Mouse (Mus musculus) kidney, embryonic 15.5 days (tissue): ENCODE measurements around the gene Vasp. TPM values are rescaled to one million over a fixed set of nuclear protein-coding genes. Genes with fewer than 3 reads are reported as not detected.
A peak's percentile ranks its signal among the peaks of the same experiment; 100 is the strongest.

Source experiments
- ATAC-seq: fragments of 200-750 bp; cut with Nextera tagmentation; replicated peaks from 2 replicates; pipeline ENCODE4 v1.8.0; 2017; ENCODE audit warnings: moderate TSS enrichment; ENCODE audit not compliant: low FRiP score
- H3K27ac ChIP-seq: fragments of 300-500 bp; sonication (generic); 2 replicates; pipeline ENCODE4 v1.5.1; 2015; ENCODE audit warnings: mild to moderate bottlenecking, inconsistent platforms
- H3K27me3 ChIP-seq: fragments of 300-500 bp; sonication (generic); 2 replicates; pipeline ENCODE4 v1.6.1; 2015; ENCODE audit warnings: inconsistent platforms
- H3K36me3 ChIP-seq: fragments of 300-500 bp; sonication (generic); 2 replicates; pipeline ENCODE4 v1.6.1; 2015; ENCODE audit warnings: inconsistent platforms
- H3K4me1 ChIP-seq: fragments of 300-500 bp; sonication (generic); 2 replicates; pipeline ENCODE4 v1.6.1; 2015; ENCODE audit warnings: inconsistent platforms
- H3K4me2 ChIP-seq: fragments of 300-500 bp; sonication (generic); 2 replicates; pipeline ENCODE4 v1.6.1; 2015; ENCODE audit warnings: moderate library complexity, mild to moderate bottlenecking, inconsistent platforms
- H3K4me3 ChIP-seq: fragments of 300-500 bp; sonication (generic); replicated peaks from 2 replicates; pipeline ENCODE4 v1.5.1; 2015; ENCODE audit warnings: mild to moderate bottlenecking, inconsistent platforms
- H3K9ac ChIP-seq: fragments of 300-500 bp; sonication (generic); 2 replicates; pipeline ENCODE4 v1.6.1; 2015; ENCODE audit warnings: mild to moderate bottlenecking, inconsistent platforms
- H3K9me3 ChIP-seq: fragments of 300-500 bp; sonication (generic); replicated peaks from 2 replicates; pipeline ENCODE4 v1.6.1; 2016; ENCODE audit warnings: inconsistent platforms
- WGBS: fragments of 180-500 bp; shearing (Covaris S2); methylation state at CpG from one replicate; pipeline ENCODE4 v1.1.7; 2015; ENCODE audit warnings: mixed read lengths; 5-methylcytosine and 5-hydroxymethylcytosine counted together
- polyA plus RNA-seq: library from polyadenylated mRNA; unstranded; fragments of >200 nt; fragmentation: Nextera tagmentation; extraction: Ambion mirVana; gene quantifications from 2 replicates; pipeline ENCODE4 v1.2.1, GENCODE M21; 2015

The Vasp gene
- polyA plus RNA-seq, 1 experiment from 2014 or later, result 89.8 TPM

DNA sequence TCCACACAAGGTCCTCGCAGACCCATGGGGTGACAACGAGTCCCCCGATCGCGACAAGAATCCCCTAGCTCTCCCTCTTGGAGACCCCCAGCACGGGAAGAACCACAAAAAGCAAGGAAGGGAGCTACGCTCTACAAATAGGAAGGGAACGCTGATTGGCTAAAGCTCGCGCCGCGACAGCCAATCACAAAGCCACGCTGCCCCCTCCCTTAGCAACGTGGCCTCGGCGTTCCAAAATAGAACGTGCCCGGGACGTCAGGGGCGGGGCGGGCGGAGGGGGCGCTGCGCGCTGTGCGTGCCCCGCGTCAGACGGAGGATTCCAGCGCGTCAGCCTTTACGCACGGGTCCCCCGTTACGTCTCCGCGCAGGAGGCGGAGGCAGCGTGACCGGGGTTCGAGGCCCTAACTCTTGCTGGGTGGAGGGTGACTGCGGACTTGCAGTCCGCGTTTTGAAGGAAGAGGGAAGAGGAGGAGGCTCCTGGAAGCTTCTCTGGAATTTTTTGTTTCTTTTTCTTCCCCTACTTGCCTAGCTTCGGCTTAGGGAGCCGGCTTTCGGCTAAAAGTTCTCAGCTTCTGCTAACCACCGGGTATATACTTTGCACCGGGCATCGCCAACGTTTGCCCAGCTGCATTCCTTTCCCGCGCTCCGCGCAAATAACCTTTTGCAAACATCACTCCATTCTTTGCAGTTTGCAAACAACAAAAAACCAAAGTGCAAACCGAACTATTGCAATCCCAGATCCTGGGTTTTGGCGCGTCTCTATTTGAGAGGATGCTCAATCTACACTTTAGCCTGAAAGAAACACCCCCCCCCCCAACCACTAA, 37.0 kb upstream of the Vasp start:
- Histone ChIP-seq H3K4me3 (peak overlapping the region; percentile 76), H3K4me2 (peak overlapping the region; percentile 93), H3K27ac (peak overlapping the region; percentile 74), H3K4me1 (peaks cover 43% of the 10 kb centered on the region), H3K36me3 (no peaks in the 10 kb centered on the region), H3K27me3 (peaks cover 57% of the 10 kb centered on the region), H3K9ac (peak overlapping the region; percentile 41), H3K9me3 (no peaks in the 10 kb centered on the region)
- under 1% methylated on average over 58 of the region's 58 CpGs for WGBS
- peak; percentile 85 for ATAC-seq

DNA sequence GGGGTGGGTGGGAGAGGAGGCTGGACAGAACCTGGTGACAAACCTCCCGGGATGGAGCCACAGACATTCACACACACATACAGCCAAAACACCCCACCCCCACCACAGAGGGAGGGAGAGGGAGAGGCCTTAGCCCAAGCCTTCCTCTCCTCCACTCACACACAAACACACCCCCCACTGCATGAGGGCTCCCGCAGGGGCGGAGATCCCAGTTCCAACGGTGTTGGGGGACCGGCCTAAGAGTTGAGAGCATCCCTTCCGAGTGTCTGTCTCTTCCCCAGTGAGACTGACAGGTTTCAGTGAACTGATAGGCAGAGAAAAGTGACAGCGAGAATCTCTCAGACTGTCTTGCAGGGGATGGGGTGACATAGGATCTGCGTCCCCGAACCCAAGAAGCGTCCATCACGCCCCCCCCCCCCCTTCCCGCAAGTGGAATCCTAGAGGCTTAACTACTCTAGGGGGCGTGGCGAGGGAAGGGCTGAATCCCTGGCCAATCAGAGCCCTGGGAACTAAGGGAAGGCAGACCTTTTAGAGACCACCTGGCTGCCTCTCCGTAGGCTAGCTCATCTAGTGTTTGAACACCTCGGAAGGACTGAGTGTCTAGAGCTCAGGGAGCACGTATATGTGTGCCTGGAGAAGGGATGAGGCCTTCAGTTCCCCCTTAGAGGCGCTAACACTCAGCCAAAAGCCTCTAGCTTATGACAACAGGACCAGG, 36.3 kb upstream of the Vasp start:
- peak overlapping the region; percentile 93 for H3K4me2 ChIP-seq
- peak overlapping the region; percentile 76 for H3K4me3 ChIP-seq
- peaks cover 48% of the 10 kb centered on the region for H3K4me1 ChIP-seq
- H3K9ac ChIP-seq, result peak overlapping the region; percentile 41
- H3K36me3 ChIP-seq, result no peaks in the 10 kb centered on the region
- no peaks in the 10 kb centered on the region for H3K9me3 ChIP-seq
- peak overlapping the region; percentile 74 for H3K27ac ChIP-seq
- H3K27me3 ChIP-seq, result peaks cover 58% of the 10 kb centered on the region
- 3% methylated on average over 18 of the region's 18 CpGs for WGBS
- ATAC-seq, result peak; percentile 58

DNA sequence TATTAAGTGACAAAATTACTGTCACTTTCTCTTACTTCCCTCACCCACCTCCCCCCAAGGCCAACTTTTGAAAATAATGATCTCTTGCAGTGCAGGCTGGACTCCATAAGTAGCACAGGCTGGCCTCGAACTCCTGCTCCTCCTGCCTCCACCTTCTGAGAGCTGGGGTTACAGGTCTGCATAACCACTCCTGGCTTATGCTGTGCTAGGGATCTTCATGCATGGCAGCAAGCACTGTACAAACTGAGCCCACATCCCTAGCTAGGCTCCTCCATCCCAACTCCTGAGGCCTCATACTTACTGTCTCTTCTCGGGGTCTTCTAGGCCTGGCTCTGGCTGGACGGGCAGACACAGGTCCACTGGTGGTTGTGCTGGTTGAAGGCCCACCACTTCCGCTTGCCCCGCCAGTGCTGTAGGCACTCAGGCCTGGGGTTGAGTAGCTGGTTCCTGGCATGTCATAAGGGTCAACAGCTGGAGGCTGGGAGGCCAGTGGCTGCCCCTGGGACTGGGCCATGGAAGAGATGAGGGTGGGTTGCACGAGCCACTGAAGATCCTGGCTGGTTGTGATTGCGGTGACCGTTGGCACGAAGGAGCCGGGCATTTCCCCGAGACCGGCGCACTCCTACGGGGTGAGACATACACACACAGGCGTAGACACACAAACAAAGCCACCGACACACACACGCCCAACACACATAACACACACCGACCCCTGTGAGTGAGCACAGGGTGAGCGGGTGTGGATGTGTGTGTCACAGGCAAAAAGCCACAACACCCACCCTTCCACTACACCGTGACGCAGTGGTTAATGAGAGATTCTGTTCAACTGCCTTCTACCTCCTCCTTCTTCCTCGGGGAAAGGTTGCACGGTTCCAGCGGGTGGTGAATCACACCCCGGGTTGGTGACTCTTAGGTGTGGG, 35.5 kb upstream of the Vasp start:
- 68% methylated on average over 25 of the region's 25 CpGs for WGBS
- ATAC-seq, result no peak
- Histone ChIP-seq H3K27ac (no peak overlapping the region), H3K4me2 (peak overlapping the region; percentile 93), H3K4me3 (no peak overlapping the region; the same call in 1 of the 2 replicates), H3K36me3 (no peaks in the 10 kb centered on the region), H3K9ac (no peak overlapping the region), H3K4me1 (peaks cover 49% of the 10 kb centered on the region), H3K9me3 (no peaks in the 10 kb centered on the region), H3K27me3 (peaks cover 65% of the 10 kb centered on the region)

DNA sequence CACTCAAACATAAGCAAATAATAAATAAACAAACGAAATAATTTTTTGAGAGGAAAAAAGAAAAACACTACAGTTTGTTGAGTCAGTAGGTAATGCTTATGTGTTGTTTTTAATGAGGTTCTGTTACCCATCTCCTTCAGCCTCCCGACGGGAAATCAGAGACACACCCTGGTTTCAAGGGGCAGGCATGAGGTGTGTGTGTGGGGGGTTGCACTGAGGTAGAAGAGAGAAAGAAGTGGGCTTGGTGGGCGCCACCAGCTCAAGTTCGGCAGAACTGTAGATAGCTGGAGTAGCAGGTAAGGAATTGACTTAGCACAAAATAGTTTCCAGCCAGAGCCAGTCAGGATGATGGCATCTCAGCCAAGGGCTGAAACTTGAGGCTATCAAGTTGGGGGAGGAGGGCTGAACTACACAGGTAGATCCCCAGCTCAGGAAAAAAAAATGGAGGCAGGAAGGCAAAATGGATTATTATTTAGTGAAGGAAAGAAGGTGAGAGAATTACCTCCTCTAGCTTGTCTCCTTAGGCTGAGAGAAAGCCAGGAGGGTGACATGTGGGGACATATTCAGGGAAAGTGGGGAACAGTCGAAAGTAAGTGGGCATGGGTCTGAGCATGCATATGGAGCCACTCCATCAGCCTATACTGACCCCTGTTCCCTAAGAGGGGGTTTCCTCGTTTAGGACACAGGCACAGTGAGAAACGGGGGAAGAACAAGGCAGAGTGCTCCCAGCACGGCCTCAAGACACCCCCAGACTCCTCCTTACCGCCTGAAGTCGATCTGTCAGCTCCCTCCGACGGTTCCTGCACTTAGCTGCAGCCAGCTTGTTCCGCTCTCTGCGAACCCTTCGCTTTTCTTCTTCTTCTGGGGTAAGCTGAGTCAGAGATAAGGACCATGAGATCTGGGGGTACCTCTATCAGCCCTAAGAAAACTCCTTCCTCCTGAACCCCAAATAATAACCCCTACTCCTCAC, 34.5 kb upstream of the Vasp start:
- ATAC-seq, result no peak
- Histone ChIP-seq H3K36me3 (no peaks in the 10 kb centered on the region), H3K4me2 (no peak overlapping the region), H3K9ac (no peak overlapping the region), H3K9me3 (no peaks in the 10 kb centered on the region), H3K4me3 (no peak overlapping the region), H3K4me1 (peaks cover 58% of the 10 kb centered on the region), H3K27ac (no peak overlapping the region), H3K27me3 (peaks cover 66% of the 10 kb centered on the region)
- WGBS, result 53% methylated on average over 16 of the region's 16 CpGs

DNA sequence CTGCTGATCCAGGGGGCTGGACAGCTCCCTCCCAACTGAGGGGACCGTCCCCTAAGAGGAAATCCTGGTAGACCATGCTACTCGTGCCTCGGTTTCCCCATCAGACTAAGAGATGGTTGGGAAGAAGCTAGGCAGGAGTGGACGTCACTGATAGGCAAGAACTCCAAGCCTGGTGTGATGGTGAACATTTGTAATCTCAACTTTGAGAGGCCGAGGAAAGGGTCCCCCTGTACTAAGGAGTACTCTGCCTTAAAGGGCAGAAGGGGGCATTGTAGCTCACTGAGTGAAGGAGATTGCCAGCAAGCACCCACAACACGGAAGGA, 33.8 kb upstream of the Vasp start:
- H3K36me3 ChIP-seq, result no peaks in the 10 kb centered on the region
- H3K27ac ChIP-seq, result no peak overlapping the region
- H3K27me3 ChIP-seq, result peaks cover 66% of the 10 kb centered on the region
- H3K4me1 ChIP-seq, result peaks cover 57% of the 10 kb centered on the region
- H3K4me2 ChIP-seq, result peak overlapping the region; percentile 68
- H3K9me3 ChIP-seq, result no peaks in the 10 kb centered on the region
- 7% methylated on average over 6 of the region's 6 CpGs for WGBS
- H3K4me3 ChIP-seq, result peak overlapping the region; percentile 38
- H3K9ac ChIP-seq, result no peak overlapping the region
- ATAC-seq, result no peak

DNA sequence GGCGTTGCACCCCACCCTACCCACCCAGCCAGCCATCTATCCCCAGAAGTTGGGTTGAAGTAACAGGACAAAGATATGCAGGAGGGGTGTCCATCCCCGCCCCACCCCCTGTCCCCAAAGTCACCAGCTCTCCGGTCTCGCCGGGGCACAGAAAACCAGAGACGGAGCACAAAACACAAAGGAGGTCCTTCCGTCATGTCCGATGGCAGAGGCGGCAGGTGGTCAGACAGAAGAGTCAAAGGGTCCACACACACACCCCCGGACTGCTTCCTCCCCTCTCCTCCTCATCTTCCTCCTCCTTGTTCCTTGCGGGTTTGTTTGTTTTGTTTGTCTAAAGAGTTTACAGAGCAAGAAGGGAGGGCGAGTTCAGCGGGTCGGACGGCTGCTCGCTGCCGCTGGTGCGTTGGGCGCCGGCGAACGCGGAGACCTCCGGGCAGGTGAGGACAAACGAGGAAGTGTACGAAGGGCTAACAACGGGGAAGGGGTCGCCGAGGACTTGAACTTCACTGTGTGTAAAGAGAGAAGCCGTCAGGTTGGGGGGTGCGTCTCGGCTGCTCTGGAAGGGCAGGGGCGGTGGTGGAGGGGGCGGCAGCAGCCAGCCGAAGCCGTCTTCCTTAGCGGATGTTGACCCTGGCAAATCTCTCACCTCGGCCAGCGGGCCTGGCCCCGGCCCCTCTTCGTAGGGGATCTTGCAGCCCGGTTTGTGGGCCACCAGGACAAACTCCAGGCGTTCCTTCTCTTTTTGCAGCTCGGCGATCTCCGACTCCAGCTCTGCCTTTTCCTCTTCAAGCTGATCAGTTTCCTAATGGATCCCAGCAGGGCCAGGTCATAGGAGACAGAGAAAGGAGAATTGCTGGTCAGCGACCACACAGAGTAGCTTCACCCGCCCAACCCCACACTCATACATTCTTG, 33.1 kb upstream of the Vasp start:
- Histone ChIP-seq H3K27me3 (peaks cover 66% of the 10 kb centered on the region), H3K9ac (0 out of 2 replicates have a peak overlapping the region, but pooled peaks have one; percentile 31)

DNA sequence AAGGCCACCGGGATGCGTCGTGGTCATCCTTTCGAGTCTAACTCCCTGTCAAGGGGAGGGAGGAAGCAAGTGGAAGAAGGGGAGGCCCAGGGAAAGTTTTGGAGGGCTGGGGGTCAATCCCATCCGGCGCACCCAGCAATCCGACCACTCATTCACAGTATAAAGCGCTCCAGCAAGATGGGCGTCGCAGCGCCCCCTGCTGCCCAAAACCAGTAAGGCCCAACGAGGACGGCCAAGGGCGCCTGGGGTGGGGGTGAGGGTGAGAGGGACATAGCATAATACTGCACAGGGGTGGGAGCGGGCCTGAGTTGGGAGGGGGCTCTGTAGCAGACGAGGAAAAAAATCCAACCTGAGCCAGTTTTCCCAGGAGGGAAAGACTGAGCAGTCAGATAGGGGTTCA, 32.2 kb upstream of the Vasp start:
- peaks cover 47% of the 10 kb centered on the region for H3K4me1 ChIP-seq
- no peaks in the 10 kb centered on the region for H3K9me3 ChIP-seq
- H3K27me3 ChIP-seq, result peaks cover 66% of the 10 kb centered on the region
- H3K9ac ChIP-seq, result peak overlapping the region; percentile 21; the same call in 1 of the 2 replicates
- H3K4me3 ChIP-seq, result peak overlapping the region; percentile 38
- peak overlapping the region; percentile 68 for H3K4me2 ChIP-seq
- WGBS, result under 1% methylated on average over 16 of the region's 16 CpGs
- no peak for ATAC-seq
- no peak overlapping the region for H3K27ac ChIP-seq
- no peaks in the 10 kb centered on the region for H3K36me3 ChIP-seq

More for the DNA sequence above, 33.1 kb upstream of the Vasp start:
- WGBS, result 1% methylated on average over 48 of the region's 48 CpGs
- no peak overlapping the region for H3K27ac ChIP-seq
- peak overlapping the region; percentile 38 for H3K4me3 ChIP-seq
- no peaks in the 10 kb centered on the region for H3K9me3 ChIP-seq
- no peak for ATAC-seq
- peaks cover 57% of the 10 kb centered on the region for H3K4me1 ChIP-seq
- H3K36me3 ChIP-seq, result no peaks in the 10 kb centered on the region
- peak overlapping the region; percentile 68 for H3K4me2 ChIP-seq

DNA sequence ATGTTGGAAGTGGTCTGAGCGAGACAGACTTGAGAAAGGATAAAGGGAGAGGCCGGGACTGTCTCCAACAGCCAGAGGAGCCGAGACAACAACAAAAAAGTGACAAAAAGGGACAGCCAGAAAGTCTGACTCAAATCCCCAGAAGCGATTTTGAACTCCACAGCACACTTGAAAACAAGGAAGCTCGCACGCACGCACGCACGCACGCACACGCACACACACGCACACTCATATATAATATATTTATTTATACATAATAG, 31.4 kb upstream of the Vasp start:
- H3K27me3 ChIP-seq, result peaks cover 66% of the 10 kb centered on the region
- 77% methylated on average over 12 of the region's 12 CpGs for WGBS
- no peak for ATAC-seq

DNA sequence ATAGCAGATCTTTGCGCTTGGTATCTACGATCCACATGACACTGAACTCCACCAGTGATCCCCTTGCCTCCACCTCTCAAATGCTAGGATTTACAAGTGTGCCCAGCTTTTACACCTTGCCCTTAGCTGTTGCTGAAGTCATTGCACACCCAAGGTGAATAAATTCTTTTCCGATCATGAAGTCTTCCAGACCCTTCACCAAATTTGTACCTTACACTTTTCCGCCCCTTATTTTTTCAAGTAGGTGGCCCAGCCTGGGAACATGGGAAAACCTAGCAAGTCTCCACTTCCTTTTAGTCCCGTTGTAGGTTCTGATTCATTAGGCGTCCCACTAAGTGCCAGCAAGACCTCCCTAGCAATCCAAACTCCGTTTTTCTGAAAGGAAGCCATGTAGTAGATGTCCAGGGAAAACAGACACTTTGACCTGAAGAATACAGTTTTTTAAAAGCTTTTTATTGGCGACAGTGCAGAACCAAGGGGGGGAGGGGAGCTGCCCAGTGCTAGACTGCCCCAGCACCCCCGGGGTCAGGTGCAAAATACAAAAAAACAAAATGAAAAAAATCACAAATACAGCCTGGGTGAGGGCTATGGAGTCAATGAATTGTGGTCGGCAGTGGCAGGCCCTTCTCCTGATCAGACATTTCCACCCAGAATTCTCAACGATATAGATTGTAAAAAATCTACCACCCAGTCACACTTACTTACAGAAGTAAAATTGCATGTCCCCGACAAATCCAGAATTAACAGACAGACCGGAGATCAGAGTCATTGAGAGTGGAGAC, 30.8 kb upstream of the Vasp start:
- H3K4me3 ChIP-seq, result peak overlapping the region; percentile 56
- H3K4me1 ChIP-seq, result peaks cover 38% of the 10 kb centered on the region
- H3K9ac ChIP-seq, result no peak overlapping the region; the same call in 1 of the 2 replicates
- no peak for ATAC-seq
- 50% methylated on average over 13 of the region's 13 CpGs for WGBS
- no peak overlapping the region for H3K27ac ChIP-seq
- H3K36me3 ChIP-seq, result no peaks in the 10 kb centered on the region
- H3K9me3 ChIP-seq, result no peaks in the 10 kb centered on the region
- H3K27me3 ChIP-seq, result peaks cover 63% of the 10 kb centered on the region
- peak overlapping the region; percentile 58 for H3K4me2 ChIP-seq

More for the DNA sequence above, 31.4 kb upstream of the Vasp start:
- Histone ChIP-seq H3K9me3 (no peaks in the 10 kb centered on the region), H3K9ac (no peak overlapping the region), H3K4me2 (no peak overlapping the region), H3K4me3 (no peak overlapping the region), H3K36me3 (no peaks in the 10 kb centered on the region), H3K27ac (no peak overlapping the region), H3K4me1 (peaks cover 43% of the 10 kb centered on the region)
